Mouse (Mus musculus) myocyte (in vitro differentiated cells): ENCODE measurements around the gene Gatd1. TPM values are rescaled to one million over a fixed set of nuclear protein-coding genes. Genes with fewer than 3 reads are reported as not detected.

ENCODE experiments used
- H3K27me3 ChIP-seq: one replicate; pipeline ENCODE4 v1.6.1; 2011; ENCODE audit not compliant: control insufficient read depth, insufficient read depth, insufficient read length
- H3K36me3 ChIP-seq: one replicate; pipeline ENCODE4 v1.6.1; 2011; ENCODE audit not compliant: control insufficient read depth, insufficient read depth
- H3K4me2 ChIP-seq: one replicate; pipeline ENCODE4 v1.6.1; 2011; ENCODE audit warnings: low read depth, control low read depth
- H3K4me3 ChIP-seq: one replicate; pipeline ENCODE4 v1.5.1; 2011; ENCODE audit warnings: mild to moderate bottlenecking, control low read depth, moderate library complexity
- H3K79me2 ChIP-seq: one replicate; pipeline ENCODE4 v1.6.1; 2011; ENCODE audit not compliant: control insufficient read depth, insufficient read depth
- H3ac ChIP-seq: one replicate; pipeline ENCODE4 v1.6.1; 2011; ENCODE audit not compliant: control insufficient read depth, insufficient read length
- CEBPB ChIP-seq: IDR thresholded peaks from 2 replicates; pipeline ENCODE4 v1.6.1; 2011; ENCODE audit warnings: mild to moderate bottlenecking, moderate library complexity; ENCODE audit not compliant: poor library complexity, insufficient read depth, severe bottlenecking
- E2F4 ChIP-seq: IDR thresholded peaks from one replicate; pipeline ENCODE4 v1.6.1; 2011; ENCODE audit warnings: mild to moderate bottlenecking, control low read depth, moderate library complexity; ENCODE audit not compliant: insufficient read depth
- MAX ChIP-seq: IDR thresholded peaks from one replicate; pipeline ENCODE4 v1.6.1; 2011; ENCODE audit warnings: low read depth, mild to moderate bottlenecking, control low read depth
- MYOD1 ChIP-seq, 3 experiments: IDR thresholded peaks; one replicate each; pipeline ENCODE4 v1.6.1; 2011; ENCODE audit warnings: control low read depth in 2 of 3, low read depth in 2 of 3, mild to moderate bottlenecking in 2 of 3, moderate library complexity in 1 of 3; ENCODE audit not compliant: insufficient read length in 2 of 3, control insufficient read depth in 1 of 3
- MYOG ChIP-seq, 3 experiments: IDR thresholded peaks; one replicate each; pipeline ENCODE4 v1.6.1; 2011; ENCODE audit warnings: control low read depth in 2 of 3, low read depth in 2 of 3, mild to moderate bottlenecking in 2 of 3; ENCODE audit not compliant: insufficient read length in 2 of 3, control insufficient read depth in 1 of 3, insufficient read depth in 1 of 3
- POLR2A ChIP-seq: IDR thresholded peaks from one replicate; pipeline ENCODE4 v1.6.1; 2011; ENCODE audit warnings: low read depth, mild to moderate bottlenecking, control low read depth, moderate library complexity; ENCODE audit not compliant: insufficient read length
- POLR2AphosphoS2 ChIP-seq: IDR thresholded peaks from one replicate; pipeline ENCODE4 v1.6.1; 2011; ENCODE audit warnings: low read depth, control low read depth; ENCODE audit not compliant: insufficient read length
- REST ChIP-seq: IDR thresholded peaks from one replicate; pipeline ENCODE4 v1.6.1; 2011; ENCODE audit warnings: mild to moderate bottlenecking, control low read depth, moderate library complexity; ENCODE audit not compliant: insufficient read depth, insufficient read length
- SRF ChIP-seq: IDR thresholded peaks from one replicate; pipeline ENCODE4 v1.6.1; 2011; ENCODE audit warnings: low read depth; ENCODE audit not compliant: control insufficient read depth, insufficient read length
- TCF12 ChIP-seq: IDR thresholded peaks from one replicate; pipeline ENCODE4 v1.6.1; 2011; ENCODE audit warnings: mild to moderate bottlenecking, control low read depth; ENCODE audit not compliant: poor library complexity, insufficient read depth, severe bottlenecking
- TCF3 ChIP-seq: IDR thresholded peaks from one replicate; pipeline ENCODE4 v1.6.1; 2011; ENCODE audit warnings: low read depth, control low read depth; ENCODE audit not compliant: insufficient read length
- USF1 ChIP-seq: IDR thresholded peaks from one replicate; pipeline ENCODE4 v1.6.1; 2011; ENCODE audit warnings: low read depth, mild to moderate bottlenecking, control low read depth, moderate library complexity
- polyA plus RNA-seq: library from polyadenylated mRNA; unstranded; fragments of >200 nt; fragmentation: generic; extraction: Trizol; gene quantifications from one replicate; pipeline ENCODE4 v1.2.1, GENCODE M21; 2012; ENCODE audit warnings: missing spikeins

Gatd1 gene
- polyA plus RNA-seq, 1 experiment, result 16.3 TPM

- Histone ChIP-seq H3K79me2 (peaks cover 12% of the 10 kb centered on the region), H3K27me3 (no peaks in the 10 kb centered on the region), H3K4me3 (no peak overlapping the region), H3K36me3 (no peaks in the 10 kb centered on the region), H3K4me2 (no peak overlapping the region), H3ac (no peak overlapping the region)
- no peak for TF ChIP-seq USF1
- TF ChIP-seq SRF, result no peak
These were observed 19.0 kb upstream of the Gatd1 start for GRCm38 (mm10) chr7:141432741-141433516.

GRCm38 (mm10) chr7:141432186-141432611 is 18.3 kb upstream of the Gatd1 start:
- Histone ChIP-seq H3K36me3 (no peaks in the 10 kb centered on the region), H3K4me2 (no peak overlapping the region), H3ac (no peak overlapping the region), H3K27me3 (no peaks in the 10 kb centered on the region), H3K79me2 (peaks cover 12% of the 10 kb centered on the region), H3K4me3 (no peak overlapping the region)
- no peak for TF ChIP-seq REST
- no peak for TF ChIP-seq E2F4
- peak in 1 of 3 experiments; percentile 22 for TF ChIP-seq MYOG (IDR thresholded peaks at IDR 0.05; ENCODE audit: control insufficient read depth in 1 of 3, insufficient read depth in 1 of 3, insufficient read length in 2 of 3, low read depth in 2 of 3)
- no peak for TF ChIP-seq TCF3
- TF ChIP-seq CEBPB, result no peak
- TF ChIP-seq SRF, result no peak
- peak in 1 of 3 experiments; percentile 27 for TF ChIP-seq MYOD1 (IDR thresholded peaks at IDR 0.05; ENCODE audit: control insufficient read depth in 1 of 3, insufficient read length in 2 of 3, low read depth in 2 of 3)
- no peak for TF ChIP-seq USF1

DNA sequence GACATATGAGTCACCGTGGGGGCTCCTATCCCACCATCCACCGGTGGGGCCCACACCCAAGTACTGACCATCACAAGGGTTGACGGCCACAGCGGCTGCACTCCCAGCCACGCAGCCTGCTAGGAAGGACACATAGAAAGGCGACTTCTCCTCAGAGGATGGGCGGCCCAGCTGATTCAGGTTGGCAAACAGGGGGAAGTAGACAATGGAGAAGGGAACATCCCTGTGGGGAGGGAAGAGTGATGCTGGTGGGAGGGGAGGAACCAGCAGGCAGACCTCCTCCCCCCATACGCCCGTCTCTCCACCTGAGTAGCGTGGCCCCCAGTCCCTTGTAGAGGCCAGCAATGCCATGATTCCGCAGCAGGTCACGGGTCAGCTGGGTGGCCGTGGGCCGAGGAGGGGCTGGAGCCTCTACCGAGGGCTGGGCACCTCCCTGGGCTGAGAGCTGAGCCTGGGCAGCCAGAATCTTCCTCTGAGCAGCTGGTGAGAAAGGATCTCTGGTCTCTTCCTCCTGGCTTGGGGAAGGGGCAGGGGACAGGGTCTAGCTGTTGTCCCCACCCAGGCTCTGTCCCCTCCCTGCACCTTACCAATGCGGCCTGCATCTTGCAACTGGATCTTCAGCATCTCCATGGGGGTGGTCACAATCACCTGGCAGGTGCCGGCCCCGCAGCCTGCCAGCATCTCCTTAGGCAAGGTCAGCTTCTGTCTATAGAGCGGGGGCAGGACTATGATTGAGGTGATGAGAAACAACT is 17.7 kb upstream of the Gatd1 start:
- Histone ChIP-seq H3K36me3 (no peaks in the 10 kb centered on the region), H3ac (no peak overlapping the region), H3K4me2 (no peak overlapping the region), H3K27me3 (no peaks in the 10 kb centered on the region), H3K4me3 (no peak overlapping the region), H3K79me2 (peaks cover 7% of the 10 kb centered on the region)
- TF ChIP-seq TCF3 (no peak), MYOG (IDR thresholded peaks at IDR 0.05; ENCODE audit: control insufficient read depth in 1 of 3, insufficient read depth in 1 of 3, insufficient read length in 2 of 3, low read depth in 2 of 3) (no peak), USF1 (no peak), E2F4 (no peak), REST (no peak), POLR2AphosphoS2 (no peak), MAX (no peak), TCF12 (no peak), SRF (no peak), CEBPB (no peak), POLR2A (no peak), MYOD1 (IDR thresholded peaks at IDR 0.05; ENCODE audit: control insufficient read depth in 1 of 3, insufficient read length in 2 of 3, low read depth in 2 of 3) (no peak)

- Histone ChIP-seq H3K27me3 (no peaks in the 10 kb centered on the region), H3K4me2 (no peak overlapping the region), H3ac (no peak overlapping the region), H3K36me3 (no peaks in the 10 kb centered on the region), H3K79me2 (peaks cover 6% of the 10 kb centered on the region), H3K4me3 (no peak overlapping the region)
- TF ChIP-seq POLR2A, result no peak
- no peak for TF ChIP-seq REST
- TF ChIP-seq CEBPB, result no peak
- TF ChIP-seq POLR2AphosphoS2, result no peak
- TF ChIP-seq MYOG (IDR thresholded peaks at IDR 0.05; ENCODE audit: control insufficient read depth in 1 of 3, insufficient read depth in 1 of 3, insufficient read length in 2 of 3, low read depth in 2 of 3), result no peak
- TF ChIP-seq TCF3, result no peak
- no peak for TF ChIP-seq USF1
- no peak for TF ChIP-seq E2F4
- no peak for TF ChIP-seq SRF
- no peak for TF ChIP-seq TCF12
- no peak for TF ChIP-seq MYOD1 (IDR thresholded peaks at IDR 0.05; ENCODE audit: control insufficient read depth in 1 of 3, insufficient read length in 2 of 3, low read depth in 2 of 3)
- no peak for TF ChIP-seq MAX
These were observed 16.8 kb upstream of the Gatd1 start for GRCm38 (mm10) chr7:141430585-141431240.
